Mouse (Mus musculus) WW6 (cell line): Measurements from ENCODE around the gene Cenpx.
"Not testable (repeated sequence)": the region's sequence is repeated elsewhere in the genome, so short reads cannot be mapped to it uniquely, and the experiment has no call there.

Source experiments
- DNase-seq: peaks from one replicate; pipeline ENCODE4 v3.0.0-alpha.2; 2013; ENCODE audit warnings: low read depth, low spot score

Gene Cenpx

DNA sequence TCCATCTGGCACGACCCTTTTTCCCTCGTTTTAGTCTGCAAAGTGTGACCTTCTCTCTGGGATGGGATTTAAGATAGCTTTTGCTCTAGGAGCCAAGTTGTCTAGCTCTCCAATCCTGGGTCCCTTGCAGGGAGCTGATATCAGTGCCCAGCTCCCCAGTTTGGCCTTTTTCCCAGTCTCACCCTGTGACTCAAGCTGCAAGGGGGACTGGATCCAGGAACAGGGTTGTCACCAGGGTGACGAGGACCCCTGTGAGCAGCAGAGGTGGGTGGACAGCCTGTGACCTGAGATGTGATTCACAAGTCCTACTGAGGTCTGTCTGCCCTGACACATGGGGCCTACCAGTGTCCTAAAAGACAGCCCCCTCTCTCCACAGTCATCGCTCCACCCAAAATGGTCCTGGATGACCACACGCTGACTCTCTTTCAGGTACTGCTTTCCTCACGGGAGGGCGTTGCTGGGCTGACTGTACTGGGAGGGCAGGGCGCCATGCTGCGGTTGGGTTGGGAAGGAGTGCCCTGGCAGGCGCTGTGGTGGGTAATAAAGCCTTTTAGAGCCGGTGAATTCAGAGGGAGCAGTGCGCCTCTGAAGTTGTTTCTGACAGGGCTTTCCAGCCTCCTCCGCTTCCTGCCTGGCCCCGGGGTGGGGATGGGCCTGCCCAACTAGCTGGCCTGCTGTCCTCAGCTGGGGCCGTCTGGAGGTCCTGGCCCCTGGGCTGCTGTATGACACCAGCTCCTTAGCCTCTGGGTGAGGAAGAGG is 9.7 kb downstream of the Cenpx start:
- no peak for DNase-seq

DNA sequence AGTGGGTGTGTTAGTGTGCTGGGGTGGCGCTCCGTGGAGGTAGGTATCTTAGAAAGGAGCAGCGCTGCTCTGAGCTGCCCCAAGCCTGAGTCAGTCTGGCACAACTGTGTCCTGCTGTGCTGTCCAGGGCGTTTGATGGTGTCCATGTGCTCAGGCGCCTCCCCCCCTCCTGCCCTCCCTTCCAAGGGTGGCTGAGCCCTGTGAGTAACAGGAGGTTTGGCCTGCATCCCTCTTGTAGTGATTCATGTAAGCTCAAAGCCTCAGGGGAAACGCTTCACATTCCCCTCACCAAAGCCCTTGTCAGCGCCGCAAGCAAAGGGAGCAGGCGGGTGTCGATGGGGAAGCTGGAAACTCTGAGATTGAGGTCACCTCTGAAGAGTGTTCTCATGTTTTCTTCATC is 15.8 kb downstream of the Cenpx start:
- DNase-seq: no peak

DNA sequence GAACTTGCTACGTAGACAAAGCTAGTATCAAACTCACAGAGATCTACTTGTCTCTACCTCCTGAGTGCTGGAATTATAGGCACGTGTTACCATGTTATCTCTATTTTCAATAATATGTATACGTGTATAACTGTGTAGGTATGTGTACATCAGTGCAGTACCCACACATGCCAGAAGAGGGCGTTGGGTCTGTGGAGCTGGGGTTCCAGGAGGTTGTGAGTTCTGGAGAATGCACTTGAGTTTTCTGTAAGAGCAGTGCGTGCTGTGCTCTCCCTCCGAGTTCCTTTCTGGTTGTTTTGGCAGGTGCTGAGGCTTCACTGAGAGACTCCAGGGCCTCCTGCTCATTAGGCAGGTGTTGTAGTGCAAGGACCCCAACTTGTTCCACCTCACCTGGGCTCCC is 17.0 kb downstream of the Cenpx start:
- DNase-seq: no peak

DNA sequence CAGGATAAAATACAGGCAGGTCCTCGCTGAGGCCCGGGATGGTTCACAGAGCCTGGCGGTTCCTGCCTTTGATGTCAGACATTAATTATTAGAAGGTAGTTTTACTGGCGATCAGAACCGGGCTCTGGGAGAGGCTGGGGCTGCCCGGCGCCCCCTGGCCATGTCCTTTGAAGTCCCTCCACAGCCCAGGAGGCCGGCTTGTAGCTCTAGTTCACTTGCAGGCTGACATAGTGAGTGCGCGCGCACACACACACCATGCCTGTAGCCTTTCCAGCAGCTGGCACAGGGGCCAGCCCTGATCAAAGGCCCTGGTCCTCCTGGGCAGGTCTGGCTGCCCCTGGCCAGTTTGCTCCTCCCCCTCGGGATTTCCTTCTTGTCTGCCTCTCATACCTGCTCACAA is 17.9 kb downstream of the Cenpx start:
- no peak for DNase-seq

DNA sequence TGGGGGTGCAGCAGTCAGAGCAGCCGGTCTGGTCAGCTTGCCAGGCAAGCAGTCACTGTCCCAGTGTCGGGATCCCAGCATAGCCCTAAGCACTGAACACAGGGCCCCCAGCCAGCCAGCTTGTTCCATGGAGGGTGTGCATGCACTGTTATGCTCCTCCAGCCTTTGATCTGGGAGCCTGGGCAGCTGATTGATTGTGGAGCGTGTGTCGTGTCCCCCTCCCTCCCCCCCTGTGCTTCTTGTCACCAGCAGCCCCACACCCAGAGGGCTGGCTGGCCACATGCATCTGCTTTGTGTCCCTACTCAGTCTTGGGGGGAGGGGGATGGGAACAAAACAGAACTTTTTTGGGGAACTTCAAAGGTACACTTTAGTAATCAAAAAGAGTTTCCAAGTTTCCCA is 18.4 kb downstream of the Cenpx start:
- DNase-seq: no peak

DNA sequence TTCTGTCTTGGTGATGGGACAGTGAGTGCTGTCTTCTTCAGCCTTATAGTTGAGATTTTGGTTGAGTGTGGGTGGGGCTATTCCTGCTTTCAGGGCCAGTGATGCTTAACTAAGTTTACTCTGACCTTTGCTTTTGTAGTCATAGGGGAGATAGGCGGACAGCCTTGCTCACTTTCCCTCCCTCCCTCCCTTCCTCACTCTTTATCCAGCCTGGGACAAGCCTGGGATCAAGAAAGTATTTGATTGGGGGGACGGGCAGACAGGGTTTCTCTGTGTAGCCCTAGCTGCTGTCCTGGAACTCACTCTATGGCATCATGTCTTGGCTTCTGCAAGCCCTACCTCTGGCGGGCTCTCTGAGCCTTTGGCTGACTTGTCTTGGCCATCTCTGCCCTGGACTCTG is 20.1 kb downstream of the Cenpx start:
- no peak for DNase-seq

DNA sequence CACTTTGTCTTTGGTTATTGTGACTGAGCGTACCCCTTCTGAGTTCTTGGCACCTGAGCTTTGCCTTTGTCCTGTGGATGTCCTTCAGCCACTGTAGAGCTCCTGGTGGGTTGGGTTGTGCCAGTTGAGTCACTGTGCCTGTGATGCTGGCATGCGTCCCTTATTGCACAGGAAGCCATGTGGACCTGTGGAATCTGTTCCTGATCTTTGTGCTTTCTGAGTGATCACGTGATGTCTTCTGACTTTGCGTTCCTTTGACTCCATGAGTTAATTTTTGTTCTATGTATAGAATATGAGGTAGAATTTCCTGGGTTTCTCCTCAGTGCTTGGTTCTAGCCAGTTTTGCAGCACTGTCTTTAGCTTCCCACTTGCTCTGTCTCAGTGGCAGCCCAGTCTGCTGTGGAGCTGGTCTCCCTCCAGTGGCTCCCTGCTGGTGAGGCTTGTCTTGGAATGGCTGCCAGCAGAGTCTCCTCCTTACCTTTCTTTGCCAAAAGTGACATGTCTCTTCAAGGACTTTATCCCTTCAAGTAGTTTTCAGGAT is 21.0 kb downstream of the Cenpx start:
- DNase-seq: no peak

DNA sequence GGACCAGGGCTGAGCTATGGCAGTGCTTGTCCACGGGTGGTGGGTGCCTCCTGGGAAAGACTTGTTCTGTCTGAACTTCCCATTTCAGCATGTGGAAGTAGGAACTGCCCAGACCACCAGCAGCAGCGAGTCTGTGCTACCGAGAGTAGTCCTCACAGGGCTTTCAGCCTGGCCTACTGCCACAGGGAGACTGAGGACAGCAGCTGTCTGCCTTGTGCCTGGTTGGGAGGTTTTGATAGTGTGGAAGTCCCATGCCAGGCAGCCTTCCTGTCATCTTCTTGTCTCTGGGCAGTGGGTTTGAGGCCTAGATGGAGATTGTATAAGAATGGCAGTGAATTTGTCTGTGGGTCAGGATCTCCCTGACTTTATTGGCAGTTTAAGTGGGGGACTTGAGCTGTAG is 24.2 kb downstream of the Cenpx start:
- no peak for DNase-seq

DNA sequence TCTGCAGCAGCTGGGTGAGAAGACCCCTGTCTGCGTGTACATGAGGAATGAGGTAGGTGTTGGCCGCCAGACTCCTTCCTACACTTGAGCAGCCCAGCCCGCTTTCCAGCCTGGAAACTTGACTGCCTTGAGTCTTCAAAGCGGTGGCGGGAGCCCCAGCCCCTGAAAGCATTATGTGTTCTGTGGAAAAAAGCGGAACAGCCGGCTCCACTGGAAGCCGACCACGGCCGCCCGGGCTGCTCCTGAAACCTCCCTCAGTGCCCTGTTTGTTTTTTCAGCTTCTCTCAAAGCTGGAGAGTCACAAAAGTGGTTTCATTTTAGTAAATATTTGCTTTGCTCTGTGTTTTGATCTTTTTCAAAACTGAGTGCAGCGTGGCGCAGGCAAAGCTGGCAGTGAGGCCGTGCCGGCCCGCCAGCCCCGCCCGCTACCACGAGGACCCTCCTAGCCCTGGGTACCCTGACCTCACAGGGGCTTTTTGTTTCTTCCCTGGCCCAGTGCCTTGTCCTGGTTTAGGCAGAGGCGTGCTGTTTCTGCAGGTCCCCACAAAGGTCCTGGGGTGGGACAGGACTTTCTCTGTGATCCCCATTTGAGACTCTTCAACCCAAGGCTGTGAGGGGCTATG is 26.8 kb downstream of the Cenpx start:
- DNase-seq: no peak

DNA sequence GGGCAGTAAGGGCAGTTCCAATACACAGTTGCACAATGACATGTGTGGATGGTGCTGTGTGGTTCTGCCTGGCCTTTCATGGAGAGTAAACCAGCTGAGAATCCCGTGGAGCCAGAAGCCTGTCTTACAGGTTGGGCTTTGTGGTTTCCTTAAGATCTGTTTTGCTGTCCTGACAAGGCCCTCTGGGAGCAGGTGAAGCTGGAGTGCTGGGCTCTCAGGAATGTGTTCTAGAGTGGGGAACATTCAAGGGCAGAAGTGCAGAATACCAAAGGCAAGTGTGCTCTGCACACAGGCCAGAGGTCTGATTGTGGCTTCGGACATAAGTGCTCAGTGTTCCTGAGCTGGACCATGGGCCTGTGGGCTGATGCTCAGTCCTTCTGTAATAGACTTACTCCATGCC is 28.9 kb downstream of the Cenpx start:
- no peak for DNase-seq

DNA sequence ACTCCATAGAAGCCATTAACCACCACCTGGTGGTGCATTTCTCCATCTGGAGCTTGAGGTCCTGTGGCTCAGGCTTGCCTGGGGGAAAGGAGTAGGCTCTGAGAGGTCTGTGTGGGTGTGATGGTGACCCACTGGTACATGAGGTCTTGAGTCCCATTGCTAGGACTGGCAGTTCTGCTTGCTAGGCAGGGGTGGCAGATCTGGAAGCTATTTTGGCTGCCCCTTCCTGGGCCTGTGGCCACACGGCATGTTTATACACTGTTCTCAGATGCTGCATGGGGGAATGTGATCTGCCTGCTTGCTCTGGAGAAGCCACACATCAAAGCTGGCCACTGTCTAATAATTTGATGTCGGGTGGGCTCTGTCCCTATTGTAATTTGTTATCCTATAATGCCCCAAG is 29.5 kb downstream of the Cenpx start:
- no peak for DNase-seq

DNA sequence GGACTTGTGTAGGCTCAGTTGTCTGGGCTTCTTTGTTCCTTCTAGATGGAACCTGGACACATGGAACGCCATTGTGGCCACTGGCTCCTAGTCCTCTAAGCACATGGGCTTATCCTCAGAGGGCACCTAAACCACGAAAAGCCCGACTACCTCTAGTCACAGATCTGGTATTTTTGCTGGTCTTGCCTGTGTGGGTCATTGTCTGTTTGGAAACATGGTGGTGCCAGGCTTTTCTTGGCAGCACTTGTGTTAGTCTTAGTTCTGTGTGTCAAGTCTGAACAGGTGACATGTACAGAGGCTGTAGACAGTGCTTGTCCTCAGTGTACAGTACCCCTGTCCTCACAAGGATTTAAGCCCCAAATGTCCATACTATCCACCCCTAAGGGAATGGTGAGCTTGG is 30.0 kb downstream of the Cenpx start:
- no peak for DNase-seq

DNA sequence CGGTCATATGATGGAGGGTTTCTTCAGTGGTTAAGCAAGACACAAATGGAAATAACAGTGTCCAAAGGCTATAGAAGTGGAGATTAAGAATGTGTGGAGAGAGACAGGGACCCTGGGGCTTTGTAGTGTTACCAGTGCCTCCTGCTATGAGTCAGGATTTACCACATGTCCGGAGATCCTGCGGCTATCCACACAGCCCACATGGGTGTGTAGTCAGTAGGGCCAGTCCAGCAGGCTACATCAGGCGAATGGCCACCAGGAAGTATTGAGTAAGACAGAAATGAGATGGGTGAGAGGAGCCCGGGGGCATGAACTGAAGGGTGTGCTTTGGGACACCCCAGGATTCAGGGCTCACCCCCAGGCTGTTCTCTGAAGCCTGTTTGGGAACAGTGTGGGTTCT is 30.9 kb downstream of the Cenpx start:
- DNase-seq: no peak

DNA sequence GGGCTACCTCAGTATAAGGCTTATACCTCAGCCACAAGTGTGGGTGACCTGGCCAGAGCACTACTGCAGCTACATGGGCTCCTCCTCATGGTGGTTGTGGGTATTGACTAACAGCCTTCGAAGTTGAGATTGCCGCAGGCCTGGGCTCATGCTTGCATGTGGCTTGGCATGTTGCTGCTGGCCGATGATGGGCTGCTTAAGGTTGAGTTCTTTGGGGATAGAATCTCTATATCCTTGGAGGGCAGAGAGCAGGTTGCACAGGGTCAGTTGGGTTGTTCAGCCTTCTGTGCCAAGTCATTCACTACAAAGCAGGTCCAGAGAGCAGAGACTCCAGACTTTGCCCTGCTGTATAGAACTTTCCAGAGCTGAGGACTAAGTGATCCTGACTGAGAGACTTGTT is 33.6 kb downstream of the Cenpx start:
- DNase-seq: no peak

DNA sequence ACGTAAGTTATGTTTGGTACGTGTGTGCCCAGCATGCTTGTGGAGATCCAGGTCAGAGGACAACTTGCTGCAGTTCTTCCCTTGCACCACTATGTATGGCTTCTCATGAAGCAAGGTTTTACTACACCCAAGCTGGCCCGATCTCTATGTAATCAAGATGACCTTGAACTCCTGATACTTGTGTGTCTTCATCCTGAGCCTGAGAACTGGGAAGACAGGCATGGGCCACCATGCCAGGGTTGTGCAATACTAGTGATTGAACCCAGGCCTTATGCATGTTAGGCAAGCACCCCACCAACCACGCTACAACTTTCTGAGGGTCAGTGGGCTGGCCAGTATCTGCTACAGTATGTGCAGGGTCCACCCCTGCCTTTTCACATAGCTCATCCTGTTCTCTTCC is 36.6 kb downstream of the Cenpx start:
- DNase-seq: no peak

DNA sequence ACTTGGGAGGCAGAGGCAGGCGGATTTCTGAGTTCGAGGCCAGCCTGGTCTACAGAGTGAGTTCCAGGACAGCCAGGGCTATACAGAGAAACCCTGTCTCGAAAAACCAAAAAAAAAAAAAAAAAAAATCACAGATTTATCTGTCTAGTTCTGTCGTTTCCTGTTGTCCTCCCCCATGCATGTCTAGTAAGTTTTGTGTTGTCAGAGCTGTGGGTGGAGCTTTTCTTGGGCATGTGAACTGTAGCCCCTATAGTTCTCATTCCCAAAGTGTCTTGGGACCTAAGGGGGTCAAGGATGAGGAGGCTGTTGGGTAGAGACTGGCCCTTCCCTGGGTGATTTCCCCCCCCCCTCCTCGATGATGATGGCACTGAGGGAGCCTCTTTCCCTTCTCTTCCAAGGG is 37.7 kb downstream of the Cenpx start:
- not testable (repeated sequence) for DNase-seq

DNA sequence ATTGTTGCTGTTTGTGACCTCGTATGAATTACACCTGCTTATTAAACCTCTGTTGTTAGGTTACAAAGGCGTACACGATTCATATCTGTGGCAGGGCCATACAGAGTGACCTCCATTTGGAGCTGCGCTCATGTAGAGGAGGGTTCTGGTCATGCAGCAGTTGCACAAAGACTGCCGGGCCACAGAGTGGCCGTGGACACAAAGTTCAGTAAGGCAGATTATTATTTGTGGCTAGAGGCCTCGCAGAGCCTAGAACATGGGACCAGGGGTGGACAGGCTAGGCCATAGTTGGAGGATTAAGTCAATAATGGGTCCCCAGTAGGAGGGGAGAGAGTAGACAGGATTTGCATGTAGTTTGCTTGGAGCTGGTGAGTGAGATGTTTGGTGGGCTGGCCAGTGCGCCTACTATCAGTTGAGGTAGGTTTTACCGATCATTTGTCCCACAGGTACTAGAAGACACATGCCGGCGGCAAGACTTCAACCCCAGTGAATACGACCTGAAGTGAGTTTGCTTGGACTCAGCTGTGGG is 39.9 kb downstream of the Cenpx start:
- DNase-seq: no peak

DNA sequence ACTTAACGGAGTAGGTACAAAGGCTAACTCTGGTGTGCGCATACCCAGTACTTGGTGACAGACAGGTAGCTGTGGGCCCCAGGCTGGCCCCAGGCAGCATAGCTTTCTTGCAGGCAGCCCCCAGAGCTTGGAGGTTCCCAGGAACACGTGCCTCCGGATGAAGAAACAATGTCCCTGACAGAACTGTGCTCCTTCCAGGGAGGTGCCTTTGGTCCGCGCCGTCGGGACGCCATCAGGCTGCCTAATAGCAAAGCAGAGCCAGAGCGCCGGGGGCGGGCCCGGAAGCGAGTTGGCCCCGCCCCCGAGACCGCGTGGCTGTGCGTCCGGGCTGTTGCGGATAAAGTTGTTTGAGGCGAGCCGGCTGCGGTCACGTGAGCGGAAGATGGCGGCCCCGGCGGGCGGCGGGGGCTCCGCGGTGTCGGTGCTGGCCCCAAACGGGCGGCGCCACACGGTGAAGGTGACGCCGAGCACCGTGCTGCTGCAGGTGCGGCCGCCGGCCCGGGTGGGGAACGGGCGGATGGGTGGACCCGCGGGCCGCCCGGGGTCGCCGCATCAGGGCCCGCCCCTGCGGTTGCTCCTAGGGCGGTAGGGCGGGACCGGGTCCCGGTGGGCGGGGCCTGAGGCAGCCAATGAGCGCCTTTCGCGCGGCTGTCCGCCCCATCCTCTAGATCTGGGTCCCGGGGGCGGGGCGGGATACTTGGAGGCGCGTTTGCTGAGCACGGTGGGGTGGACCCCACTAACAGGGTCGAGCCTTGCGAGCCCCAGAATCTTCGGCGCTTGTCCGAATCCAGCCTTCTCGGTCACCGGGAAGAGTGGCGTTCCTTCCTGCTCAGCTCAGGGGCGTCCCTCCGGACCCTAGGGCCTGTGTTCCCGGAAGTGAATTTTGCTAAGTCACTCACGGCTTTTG is 40.6 kb downstream of the Cenpx start, which contains the start of gene Aspscr1:
Aspscr1 (plus strand) TSS at position 287 of the 907 bp plus-strand sequence.
- DNase-seq: peak; percentile 92

DNA sequence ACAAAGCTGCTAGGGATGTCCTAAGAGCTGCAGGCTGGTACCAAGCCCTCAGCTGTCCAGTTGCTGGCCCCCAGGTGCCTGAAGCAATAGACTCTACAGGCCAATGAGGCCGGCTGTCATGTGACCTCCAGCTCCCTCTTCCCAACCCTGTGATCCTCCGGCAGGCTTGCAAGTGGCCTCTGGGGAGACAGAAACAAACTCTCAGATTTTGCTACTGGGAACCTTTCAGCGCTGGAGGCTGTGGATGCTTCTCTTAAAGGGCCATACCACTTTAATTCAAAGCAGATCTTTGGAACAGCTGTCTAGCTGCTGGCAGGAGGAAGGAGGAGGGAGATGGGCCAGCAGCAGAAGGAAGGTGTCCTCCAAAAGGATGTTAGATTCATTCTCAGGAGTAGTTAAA is 46.9 kb downstream of the Cenpx start:
- DNase-seq: no peak

DNA sequence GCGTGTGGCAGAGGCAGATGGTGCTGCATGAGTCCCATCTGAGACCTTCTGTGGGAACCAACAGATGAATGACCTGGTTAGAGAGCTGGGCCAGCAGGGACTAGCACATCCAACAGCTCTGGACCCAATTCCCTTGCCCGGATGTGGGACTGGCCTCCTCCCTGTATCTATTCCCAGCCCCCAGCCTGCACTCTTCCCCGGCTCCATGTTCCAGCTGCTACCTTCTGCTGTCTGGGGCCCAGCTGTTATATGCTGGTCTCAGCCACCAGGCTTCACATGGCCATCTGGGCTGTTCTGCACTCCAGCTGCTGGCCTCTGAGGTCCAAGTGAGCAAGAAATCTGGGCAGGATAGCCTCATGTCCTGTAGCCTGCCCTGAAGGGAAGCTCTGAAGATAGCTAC is 48.1 kb downstream of the Cenpx start:
- no peak for DNase-seq

DNA sequence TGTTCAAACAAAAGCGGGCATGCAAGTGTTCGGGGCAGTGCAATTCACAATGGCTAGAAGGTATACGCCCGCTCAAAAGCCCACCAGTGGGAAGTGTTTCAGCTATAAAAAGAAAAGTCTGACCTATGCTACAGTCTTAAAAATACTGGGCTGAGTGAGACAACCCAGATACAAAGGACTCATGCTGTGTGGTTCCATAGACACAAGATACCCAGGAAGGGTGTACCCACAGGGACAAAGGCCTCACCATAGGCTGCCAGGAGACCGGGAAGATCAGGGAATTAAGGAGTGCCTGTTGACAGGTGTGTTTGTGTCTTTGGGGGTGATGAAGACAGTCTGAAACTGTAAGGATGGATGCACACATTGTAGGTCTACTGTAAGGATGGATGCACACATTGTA is 49.8 kb downstream of the Cenpx start:
- no peak for DNase-seq

DNA sequence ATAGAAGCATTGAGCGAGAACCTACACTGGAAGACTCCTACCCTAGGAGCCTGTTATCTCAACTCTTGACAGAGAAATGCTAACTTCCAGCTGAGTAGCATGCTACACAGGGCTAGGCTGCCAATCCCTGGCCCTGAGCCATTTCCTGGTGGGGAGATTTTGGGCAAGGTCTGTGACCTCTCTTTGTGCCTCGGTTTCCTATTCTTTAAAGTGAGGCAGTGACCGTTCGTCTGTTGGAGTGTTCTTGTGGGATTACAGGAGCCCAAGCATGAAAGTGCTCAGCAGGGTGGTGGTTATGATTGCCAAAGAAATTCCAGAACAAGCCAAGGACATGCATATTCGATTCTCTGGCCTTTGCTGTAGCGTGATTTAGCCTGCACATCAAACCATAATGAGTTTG is 50.8 kb downstream of the Cenpx start:
- DNase-seq: no peak
